Mouse (Mus musculus) testis, postnatal 10 days (tissue): ENCODE data around the gene 3110009E18Rik.

Source experiments
- DNase-seq: peaks from one replicate; pipeline ENCODE4 v3.0.0; 2021; ENCODE audit warnings: low spot score

The 3110009E18Rik gene

GRCm38 (mm10) chr1:120142551-120142950 is 21.6 kb downstream of the 3110009E18Rik start:
- DNase-seq, result peak; percentile 49

- no peak for DNase-seq
These were observed 24.7 kb downstream of the 3110009E18Rik start for GRCm38 (mm10) chr1:120145527-120146216.

GRCm38 (mm10) chr1:120146994-120147393 is 26.0 kb downstream of the 3110009E18Rik start:
- DNase-seq, result no peak

- DNase-seq, result peak; percentile 57
These were observed 33.2 kb downstream of the 3110009E18Rik start for GRCm38 (mm10) chr1:120154232-120154631.

- DNase-seq, result no peak
These were observed 34.3 kb downstream of the 3110009E18Rik start for GRCm38 (mm10) chr1:120155325-120155724.

- no peak for DNase-seq
These were observed 37.6 kb downstream of the 3110009E18Rik start for GRCm38 (mm10) chr1:120158474-120159127.

GRCm38 (mm10) chr1:120161502-120161901 is 40.5 kb downstream of the 3110009E18Rik start:
- DNase-seq, result no peak

- no peak for DNase-seq
These were observed 41.6 kb downstream of the 3110009E18Rik start for GRCm38 (mm10) chr1:120162616-120163015.

GRCm38 (mm10) chr1:120168016-120168415 is 47.0 kb downstream of the 3110009E18Rik start:
- no peak for DNase-seq

- DNase-seq, result no peak
These were observed 47.7 kb downstream of the 3110009E18Rik start for GRCm38 (mm10) chr1:120168674-120169073.

- DNase-seq, result no peak
These were observed 49.3 kb downstream of the 3110009E18Rik start for GRCm38 (mm10) chr1:120170307-120170706.

- no peak for DNase-seq
These were observed 51.0 kb downstream of the 3110009E18Rik start for GRCm38 (mm10) chr1:120171819-120172521.

GRCm38 (mm10) chr1:120174991-120175390 is 54.0 kb downstream of the 3110009E18Rik start:
- DNase-seq, result no peak

- DNase-seq, result no peak
These were observed 55.3 kb downstream of the 3110009E18Rik start for GRCm38 (mm10) chr1:120176313-120176712.

GRCm38 (mm10) chr1:120177141-120177540 is 56.2 kb downstream of the 3110009E18Rik start:
- no peak for DNase-seq

GRCm38 (mm10) chr1:120186204-120186603 is 65.2 kb downstream of the 3110009E18Rik start:
- no peak for DNase-seq

- no peak for DNase-seq
These were observed 65.7 kb downstream of the 3110009E18Rik start for GRCm38 (mm10) chr1:120186655-120187054.

GRCm38 (mm10) chr1:120187059-120187458 is 66.1 kb downstream of the 3110009E18Rik start:
- DNase-seq, result no peak

- DNase-seq, result no peak
These were observed 68.2 kb downstream of the 3110009E18Rik start for GRCm38 (mm10) chr1:120189206-120189605.

- DNase-seq, result no peak
These were observed 69.3 kb downstream of the 3110009E18Rik start for GRCm38 (mm10) chr1:120190300-120190699.

GRCm38 (mm10) chr1:120190946-120191345 is 70.0 kb downstream of the 3110009E18Rik start:
- DNase-seq, result no peak

- DNase-seq, result no peak
These were observed 71.3 kb downstream of the 3110009E18Rik start for GRCm38 (mm10) chr1:120192321-120192720.

GRCm38 (mm10) chr1:120193586-120193985 is 72.6 kb downstream of the 3110009E18Rik start:
- no peak for DNase-seq
